Mouse (Mus musculus): Measurements from ENCODE around the gene Dmbt1.
"Not testable (repeated sequence)": the region's sequence is repeated elsewhere in the genome, so short reads cannot be mapped to it uniquely, and the experiment has no call there.

GRCm38 (mm10) chr7:131073476-131073875 is 41.6 kb downstream of the Dmbt1 start:
- not testable (repeated sequence) for TF ChIP-seq POLR2A (IDR thresholded peaks at IDR 0.05; ENCODE audit: low read depth, low read length); CTCF (conservative IDR thresholded peaks at IDR 0.05; ENCODE audit: insufficient read depth, insufficient read length, low read depth, low read length)

Data from kidney, adult 2 months (tissue).